Mouse (Mus musculus): ENCODE results near the gene Pdxp. TPM values are rescaled to one million over a fixed set of nuclear protein-coding genes. Genes with fewer than 3 reads are reported as not detected.
A peak's percentile ranks its signal among the peaks of the same experiment; 100 is the strongest.

Pdxp gene
- polyA plus RNA-seq, 1 experiment from 2014 or later, result 63.2 TPM

- Histone ChIP-seq H3K27ac (no peak overlapping the region), H3K36me3 (no peaks in the 10 kb centered on the region), H3K9ac (replicated peaks) (peak overlapping the region; percentile 33; the same call in 1 of the 2 replicates), H3K9me3 (no peaks in the 10 kb centered on the region), H3K4me1 (replicated peaks) (peaks cover 17% of the 10 kb centered on the region), H3K4me2 (replicated peaks) (peak overlapping the region; percentile 93), H3K4me3 (replicated peaks) (peak overlapping the region; percentile 50), H3K27me3 (peaks cover 39% of the 10 kb centered on the region)
- 19% methylated on average over 18 of the region's 18 CpGs for WGBS
- no peak for ATAC-seq
Observed at GRCm38 (mm10) chr15:78900585-78901421, 12.9 kb upstream of the Pdxp start.

GRCm38 (mm10) chr15:78901422-78901789, 12.3 kb upstream of the Pdxp start:
- H3K9me3 ChIP-seq, result no peaks in the 10 kb centered on the region
- no peak overlapping the region for H3K4me2 ChIP-seq (replicated peaks)
- H3K36me3 ChIP-seq, result no peaks in the 10 kb centered on the region
- no peak overlapping the region for H3K27ac ChIP-seq
- H3K4me3 ChIP-seq (replicated peaks), result no peak overlapping the region
- H3K27me3 ChIP-seq, result peaks cover 39% of the 10 kb centered on the region
- 36% methylated on average over 8 of the region's 8 CpGs for WGBS
- peak overlapping the region; percentile 33; the same call in 1 of the 2 replicates for H3K9ac ChIP-seq (replicated peaks)
- ATAC-seq, result no peak
- H3K4me1 ChIP-seq (replicated peaks), result peaks cover 17% of the 10 kb centered on the region

GRCm38 (mm10) chr15:78903243-78903642, 10.5 kb upstream of the Pdxp start:
- no peak overlapping the region for H3K4me2 ChIP-seq (replicated peaks)
- H3K9me3 ChIP-seq, result no peaks in the 10 kb centered on the region
- 7% methylated on average over 2 of the region's 2 CpGs for WGBS
- H3K36me3 ChIP-seq, result no peaks in the 10 kb centered on the region
- H3K4me3 ChIP-seq (replicated peaks), result no peak overlapping the region
- H3K4me1 ChIP-seq (replicated peaks), result peaks cover 17% of the 10 kb centered on the region
- no peak overlapping the region for H3K9ac ChIP-seq (replicated peaks)
- H3K27ac ChIP-seq, result no peak overlapping the region
- ATAC-seq, result peak; percentile 55; the same call in 1 of the 2 replicates
- H3K27me3 ChIP-seq, result peaks cover 38% of the 10 kb centered on the region

GRCm38 (mm10) chr15:78908399-78908798, 5.3 kb upstream of the Pdxp start:
- Histone ChIP-seq H3K9ac (replicated peaks) (no peak overlapping the region), H3K4me3 (replicated peaks) (no peak overlapping the region), H3K27ac (no peak overlapping the region), H3K4me2 (replicated peaks) (no peak overlapping the region), H3K27me3 (no peaks in the 10 kb centered on the region), H3K36me3 (no peaks in the 10 kb centered on the region), H3K4me1 (replicated peaks) (peaks cover 8% of the 10 kb centered on the region), H3K9me3 (no peaks in the 10 kb centered on the region)
- 84% methylated on average over 7 of the region's 7 CpGs for WGBS
- no peak for ATAC-seq

GRCm38 (mm10) chr15:78908982-78909381, 4.7 kb upstream of the Pdxp start:
- Histone ChIP-seq H3K9me3 (no peaks in the 10 kb centered on the region), H3K27me3 (no peaks in the 10 kb centered on the region), H3K9ac (replicated peaks) (no peak overlapping the region), H3K36me3 (no peaks in the 10 kb centered on the region), H3K4me2 (replicated peaks) (no peak overlapping the region), H3K4me1 (replicated peaks) (peaks cover 8% of the 10 kb centered on the region), H3K4me3 (replicated peaks) (no peak overlapping the region), H3K27ac (no peak overlapping the region)
- no peak for ATAC-seq
- WGBS, result 89% methylated on average over 8 of the region's 8 CpGs

- H3K9ac ChIP-seq (replicated peaks), result no peak overlapping the region
- H3K27me3 ChIP-seq, result no peaks in the 10 kb centered on the region
- H3K27ac ChIP-seq, result no peak overlapping the region
- H3K36me3 ChIP-seq, result no peaks in the 10 kb centered on the region
- peaks cover 35% of the 10 kb centered on the region for H3K4me1 ChIP-seq (replicated peaks)
- no peak overlapping the region for H3K4me2 ChIP-seq (replicated peaks)
- ATAC-seq, result no peak
- H3K9me3 ChIP-seq, result no peaks in the 10 kb centered on the region
- 36% methylated on average over 9 of the region's 9 CpGs for WGBS
- H3K4me3 ChIP-seq (replicated peaks), result no peak overlapping the region
Observed at GRCm38 (mm10) chr15:78912040-78912439, 1.7 kb upstream of the Pdxp start.

- Histone ChIP-seq H3K4me2 (replicated peaks) (peak overlapping the region; percentile 89), H3K4me1 (replicated peaks) (peaks cover 38% of the 10 kb centered on the region), H3K36me3 (peaks cover 13% of the 10 kb centered on the region), H3K27ac (peak overlapping the region; percentile 97), H3K27me3 (no peaks in the 10 kb centered on the region), H3K9ac (replicated peaks) (peak overlapping the region; percentile 87), H3K9me3 (no peaks in the 10 kb centered on the region), H3K4me3 (replicated peaks) (peak overlapping the region; percentile 65)
- WGBS, result under 1% methylated on average over 76 of the region's 87 CpGs
- peak; percentile 74 for ATAC-seq
Observed at GRCm38 (mm10) chr15:78914091-78914822, 538 bp downstream of the Pdxp start.

- WGBS, result 45% methylated on average over 8 of the region's 8 CpGs
- H3K9me3 ChIP-seq, result no peaks in the 10 kb centered on the region
- peak overlapping the region; percentile 65 for H3K4me3 ChIP-seq (replicated peaks)
- H3K4me2 ChIP-seq (replicated peaks), result peak overlapping the region; percentile 89
- no peaks in the 10 kb centered on the region for H3K27me3 ChIP-seq
- no peak for ATAC-seq
- peaks cover 38% of the 10 kb centered on the region for H3K4me1 ChIP-seq (replicated peaks)
- H3K9ac ChIP-seq (replicated peaks), result peak overlapping the region; percentile 87
- H3K27ac ChIP-seq, result 0 out of 2 replicates have a peak overlapping the region, but pooled peaks have one; percentile 97
- peaks cover 21% of the 10 kb centered on the region for H3K36me3 ChIP-seq
Observed at GRCm38 (mm10) chr15:78914823-78915659, 1.3 kb downstream of the Pdxp start.

- WGBS, result 3% methylated on average over 8 of the region's 8 CpGs
- H3K9me3 ChIP-seq, result no peaks in the 10 kb centered on the region
- H3K27ac ChIP-seq, result peak overlapping the region; percentile 66; the same call in 1 of the 2 replicates
- peak overlapping the region; percentile 89 for H3K4me2 ChIP-seq (replicated peaks)
- no peaks in the 10 kb centered on the region for H3K27me3 ChIP-seq
- H3K4me3 ChIP-seq (replicated peaks), result peak overlapping the region; percentile 65
- peaks cover 38% of the 10 kb centered on the region for H3K4me1 ChIP-seq (replicated peaks)
- peak; percentile 12; the same call in 1 of the 2 replicates for ATAC-seq
- H3K9ac ChIP-seq (replicated peaks), result peak overlapping the region; percentile 87
- H3K36me3 ChIP-seq, result peaks cover 22% of the 10 kb centered on the region
Observed at GRCm38 (mm10) chr15:78915660-78916017, 1.9 kb downstream of the Pdxp start.

GRCm38 (mm10) chr15:78916052-78916826, 2.5 kb downstream of the Pdxp start:
- Histone ChIP-seq H3K9ac (replicated peaks) (peak overlapping the region; percentile 63), H3K27ac (peak overlapping the region; percentile 66), H3K4me1 (replicated peaks) (peaks cover 38% of the 10 kb centered on the region), H3K36me3 (peaks cover 22% of the 10 kb centered on the region), H3K4me3 (replicated peaks) (peak overlapping the region; percentile 65), H3K4me2 (replicated peaks) (peak overlapping the region; percentile 89), H3K27me3 (no peaks in the 10 kb centered on the region), H3K9me3 (no peaks in the 10 kb centered on the region)
- peak; percentile 10; the same call in 1 of the 2 replicates for ATAC-seq
- 37% methylated on average over 12 of the region's 12 CpGs for WGBS

GRCm38 (mm10) chr15:78918126-78918525, 4.4 kb downstream of the Pdxp start:
- WGBS, result 95% methylated on average over 23 of the region's 23 CpGs

More at GRCm38 (mm10) chr15:78918126-78918525, 4.4 kb downstream of the Pdxp start:
- Histone ChIP-seq H3K4me2 (replicated peaks) (no peak overlapping the region), H3K4me3 (replicated peaks) (no peak overlapping the region), H3K36me3 (peaks cover 22% of the 10 kb centered on the region), H3K9me3 (no peaks in the 10 kb centered on the region), H3K4me1 (replicated peaks) (peaks cover 32% of the 10 kb centered on the region), H3K27me3 (no peaks in the 10 kb centered on the region), H3K9ac (replicated peaks) (no peak overlapping the region), H3K27ac (no peak overlapping the region)
- ATAC-seq, result no peak
